Mouse (Mus musculus): ENCODE results near the gene Evc2.

The Evc2 gene

DNA sequence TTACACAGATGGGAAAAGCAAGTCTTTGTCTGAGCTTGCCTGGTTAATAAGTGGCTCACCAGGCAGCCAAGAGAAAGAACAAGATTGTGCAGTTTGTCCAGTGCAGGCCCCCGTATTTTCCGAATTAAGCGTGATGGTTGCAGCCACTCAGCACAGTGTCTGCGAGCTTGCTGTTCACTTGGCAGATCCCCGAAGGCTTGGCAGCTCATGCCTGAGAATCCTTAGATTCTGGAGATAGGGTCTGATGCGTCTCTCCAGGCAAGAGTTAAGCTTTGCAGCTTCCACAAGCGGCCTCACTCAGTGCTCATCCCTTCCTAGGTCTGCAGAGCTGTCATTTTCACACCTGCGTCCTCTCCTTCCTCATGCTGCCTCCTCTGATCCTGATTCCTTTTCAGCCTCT lies 30.5 kb downstream of the Evc2 start:
- no peak for DNase-seq

DNA sequence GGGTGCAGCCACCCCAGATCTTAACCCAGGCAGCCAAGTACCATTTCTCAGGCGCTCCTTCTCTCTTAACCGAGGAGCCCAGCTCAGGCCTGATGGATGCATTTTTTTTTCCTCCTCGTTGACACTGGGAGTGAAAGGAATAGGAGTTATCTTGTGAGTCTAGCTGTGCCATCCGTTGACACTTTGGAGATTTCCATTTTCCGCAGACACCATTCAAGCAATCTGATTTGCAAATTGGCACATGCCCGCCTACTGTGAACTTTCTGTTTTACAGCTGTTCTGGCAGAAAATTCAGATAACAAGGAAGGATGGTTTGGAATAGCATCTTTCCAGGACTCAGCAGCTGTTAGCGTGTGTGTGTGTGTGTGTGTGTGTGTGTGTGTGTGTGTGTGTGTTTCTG lies 39.1 kb downstream of the Evc2 start:
- no peak for DNase-seq

DNA sequence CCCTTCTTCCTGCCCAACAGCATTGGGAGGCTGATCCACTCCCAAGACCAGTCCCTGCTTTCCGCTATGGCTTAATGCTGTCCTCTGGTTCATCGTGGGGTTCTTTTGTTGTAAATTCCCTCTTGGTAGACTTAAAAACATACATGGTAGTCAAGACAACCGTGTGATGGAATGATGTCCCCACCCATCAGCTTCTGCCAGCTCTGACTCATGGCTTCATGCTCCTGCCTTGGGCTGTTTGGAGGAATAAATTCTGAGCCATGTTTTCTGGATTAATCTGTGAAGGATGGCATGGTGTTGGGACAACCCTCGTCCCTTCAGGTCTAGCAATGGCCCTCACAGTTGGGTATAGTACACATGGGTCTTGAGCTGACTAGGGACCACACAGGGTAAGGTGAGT lies 42.3 kb downstream of the Evc2 start:
- no peak for DNase-seq

DNA sequence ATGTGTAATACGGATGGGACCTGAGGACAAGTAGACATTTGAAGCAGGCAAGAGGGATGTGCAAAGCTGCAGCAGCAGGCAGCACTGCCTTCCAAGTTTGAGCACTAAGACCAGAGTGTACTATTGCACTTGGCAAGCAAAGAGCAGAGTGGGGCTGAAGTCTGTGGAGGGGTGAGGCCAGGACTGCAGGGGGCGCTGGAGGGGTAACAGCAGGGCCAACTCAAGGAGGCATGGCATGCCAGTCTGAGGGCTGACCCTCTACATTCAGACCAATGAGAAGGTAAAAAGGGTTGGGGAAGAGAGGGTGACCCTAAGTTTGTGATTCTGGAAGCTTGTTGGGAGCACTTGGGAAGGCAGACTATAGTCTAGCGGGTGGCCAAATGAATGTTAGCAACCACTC lies 45.3 kb downstream of the Evc2 start:
- no peak for DNase-seq

DNA sequence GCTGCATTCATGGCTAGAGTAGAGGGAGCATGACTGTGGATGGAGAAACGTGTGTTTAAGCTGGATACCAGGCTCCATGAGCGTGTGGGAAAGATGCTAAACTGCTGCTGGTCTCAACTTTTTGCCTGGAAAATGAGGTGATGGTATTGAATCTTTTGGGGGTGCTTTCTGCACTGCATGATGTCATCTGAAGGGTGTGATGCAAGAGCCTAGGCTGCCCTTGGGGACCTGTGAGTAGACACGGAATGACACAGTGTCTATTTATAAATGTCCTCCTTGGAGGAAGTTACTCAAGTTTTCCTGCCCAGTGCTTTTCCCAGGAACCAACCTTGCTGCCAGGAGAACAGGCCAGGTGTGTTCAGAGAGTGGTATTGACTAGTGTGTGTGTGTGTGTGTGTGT lies 50.3 kb downstream of the Evc2 start:
- DNase-seq: no peak

DNA sequence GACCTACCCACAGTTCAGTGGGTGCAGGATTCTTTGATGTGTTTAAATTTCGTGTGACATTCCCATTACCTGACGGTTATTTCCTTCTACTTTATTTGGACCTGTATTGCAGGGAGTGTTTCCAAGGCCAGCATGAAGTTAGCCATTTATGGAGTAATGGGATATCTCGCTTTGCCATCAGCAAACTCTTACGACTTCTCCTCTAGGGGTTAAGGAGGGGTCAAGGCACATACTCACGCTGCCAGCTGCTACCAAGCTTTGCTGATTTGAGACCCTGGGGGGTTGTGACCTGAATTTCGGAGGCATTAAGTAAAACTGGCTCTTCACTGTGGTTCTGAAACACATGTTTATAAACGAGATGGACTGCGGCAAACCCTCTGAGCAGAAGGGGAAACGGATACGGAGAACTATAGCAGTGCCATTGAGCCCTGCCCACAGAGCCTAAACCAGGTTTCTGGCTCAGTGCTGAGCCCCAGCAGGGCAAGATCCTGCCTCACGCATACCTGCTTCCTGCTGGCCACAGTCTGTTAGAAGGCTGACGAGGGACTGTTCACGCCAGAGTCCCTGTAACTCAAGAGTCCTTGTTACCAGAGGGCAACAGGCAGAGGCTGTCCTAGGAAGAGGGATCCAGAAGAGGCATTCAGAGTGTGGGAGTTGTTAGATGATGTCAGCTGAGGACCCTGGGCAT lies 51.7 kb downstream of the Evc2 start:
- no peak for DNase-seq

DNA sequence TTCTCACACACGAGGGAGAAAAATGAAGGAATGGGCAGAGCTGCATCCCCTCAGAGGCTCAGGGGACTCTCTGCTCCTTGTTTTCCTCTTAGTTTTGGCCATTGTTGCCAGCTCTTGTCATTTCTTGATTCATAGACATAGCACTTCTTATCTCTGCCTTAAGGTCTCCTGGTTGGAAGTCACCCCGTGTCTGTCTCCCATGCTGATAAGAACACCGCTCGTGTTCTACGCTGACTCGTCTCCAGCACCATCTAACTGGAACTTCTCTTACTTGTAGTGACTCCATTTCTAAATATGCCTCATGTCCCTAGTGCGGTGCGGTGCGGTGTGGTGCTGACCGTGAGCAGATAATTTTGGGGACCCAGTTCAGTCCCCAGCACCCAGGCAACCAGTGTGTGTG lies 52.6 kb downstream of the Evc2 start:
- DNase-seq: no peak

DNA sequence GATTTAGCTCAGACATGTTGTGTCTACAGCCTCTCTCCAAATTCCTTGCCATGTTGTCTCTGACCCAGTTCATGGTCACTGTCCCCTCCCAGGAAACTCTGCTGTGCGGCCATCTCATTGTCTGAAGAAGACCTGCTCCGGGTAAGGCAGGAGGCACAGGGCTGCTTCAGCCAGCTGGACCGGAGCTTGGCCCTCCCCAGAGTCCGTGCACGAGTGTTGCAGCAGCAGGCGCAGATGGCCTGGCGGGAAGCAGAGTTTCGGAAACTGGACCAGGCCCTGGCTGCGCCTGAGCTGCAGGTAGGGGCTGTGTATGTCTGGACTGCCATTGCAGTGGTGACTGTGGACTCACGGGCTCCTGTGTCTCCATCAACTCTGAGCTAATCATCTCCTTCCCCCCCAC lies 53.6 kb downstream of the Evc2 start:
- no peak for DNase-seq

DNA sequence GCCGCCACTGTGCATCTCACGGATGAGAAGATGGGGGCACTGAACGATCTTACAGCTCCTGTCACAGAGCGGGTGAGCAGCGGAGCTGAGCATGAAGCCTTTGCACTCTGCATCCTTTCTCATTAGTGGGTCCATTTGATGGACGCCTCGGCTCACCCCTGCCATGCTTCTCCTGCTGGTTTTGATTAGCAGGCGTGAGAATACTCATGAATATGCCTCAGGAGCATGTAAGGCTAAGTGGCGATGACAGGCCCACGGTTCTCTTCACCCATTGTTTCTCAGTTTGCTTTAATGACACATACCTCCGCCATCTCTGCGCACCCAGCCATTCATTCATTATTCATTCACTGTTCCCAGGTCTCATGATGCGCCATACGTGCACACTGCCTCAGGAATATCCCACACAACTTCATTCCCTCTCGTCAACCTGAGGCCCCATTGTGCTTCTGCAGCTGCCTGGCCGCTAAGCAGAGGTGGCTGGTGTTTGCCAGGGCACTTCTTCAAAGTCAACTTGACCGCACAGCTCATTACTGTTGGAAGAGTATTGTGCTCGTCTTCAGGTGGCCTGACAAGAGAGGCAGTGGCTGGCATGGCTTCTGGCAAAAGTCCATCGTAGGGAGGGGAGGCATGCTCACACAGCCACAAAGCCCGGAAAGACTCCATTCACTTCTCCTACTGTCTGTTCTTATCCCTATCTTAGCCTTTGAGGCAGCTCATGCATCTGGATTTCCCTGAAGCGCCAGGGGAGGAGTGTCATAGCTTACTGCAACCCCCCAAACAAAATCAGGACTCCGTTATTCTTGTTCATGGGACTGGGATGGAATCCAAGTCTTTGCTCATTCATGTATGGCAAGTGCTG lies 57.1 kb downstream of the Evc2 start:
- no peak for DNase-seq

DNA sequence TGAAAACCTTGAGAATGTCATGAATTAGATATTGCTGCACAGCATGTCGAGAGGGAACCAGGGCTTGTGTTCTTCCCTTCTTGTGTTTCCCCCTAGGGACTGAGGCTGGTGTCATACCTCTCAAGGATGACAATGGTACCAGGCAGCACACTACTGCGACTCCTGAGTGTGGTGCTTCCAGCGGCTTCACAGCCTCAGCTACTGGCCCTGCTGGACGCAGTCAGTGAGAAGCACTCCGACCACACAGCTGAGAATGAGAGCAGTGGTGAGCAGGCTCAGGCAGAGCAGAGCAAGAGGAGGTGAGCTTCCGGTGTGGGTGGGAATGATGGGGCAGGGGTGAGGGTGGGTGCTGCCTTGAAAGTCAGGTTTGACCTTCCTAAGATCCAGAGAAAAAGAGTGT lies 80.7 kb downstream of the Evc2 start:
- DNase-seq: no peak

DNA sequence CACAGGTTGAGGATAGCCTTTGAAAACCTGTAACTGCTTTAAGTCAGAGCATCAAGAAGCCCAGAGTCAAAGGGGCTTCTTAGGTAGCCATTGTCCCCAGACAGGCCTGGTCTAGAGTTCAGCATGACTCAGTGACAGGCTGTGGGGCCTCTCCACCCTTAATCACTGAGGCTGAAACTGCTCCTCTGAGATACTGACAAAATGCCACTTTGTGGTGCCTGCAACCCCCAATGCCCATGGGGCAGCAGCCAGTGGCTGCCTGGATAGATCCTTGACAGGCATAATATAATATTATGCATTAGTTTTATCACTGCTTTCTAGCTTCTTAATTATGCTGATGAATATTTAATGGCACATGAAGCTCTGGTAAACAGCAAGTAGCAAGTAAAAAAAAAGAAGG lies 88.9 kb downstream of the Evc2 start:
- no peak for DNase-seq

DNA sequence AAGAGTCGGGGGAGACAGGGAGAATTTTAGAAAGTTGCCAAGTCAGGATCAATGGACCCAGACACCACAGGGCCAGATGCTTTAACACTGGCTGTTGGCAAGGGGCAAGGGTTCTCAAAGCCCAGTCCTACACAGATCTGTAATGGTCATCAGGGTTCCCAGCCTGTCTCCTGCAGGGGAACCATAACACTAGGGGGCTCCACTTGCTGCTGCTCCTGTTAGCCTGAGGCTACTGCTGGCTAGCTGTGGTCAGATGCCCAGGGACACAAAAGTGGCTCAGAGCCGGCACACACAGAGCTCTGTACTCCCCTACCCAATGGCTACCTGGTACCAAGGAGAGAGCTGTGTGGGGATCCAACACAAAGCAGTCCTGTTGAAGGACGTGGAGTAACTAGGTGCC lies 97.1 kb downstream of the Evc2 start:
- DNase-seq: peak in 1 of 2 experiments; percentile 19

DNA sequence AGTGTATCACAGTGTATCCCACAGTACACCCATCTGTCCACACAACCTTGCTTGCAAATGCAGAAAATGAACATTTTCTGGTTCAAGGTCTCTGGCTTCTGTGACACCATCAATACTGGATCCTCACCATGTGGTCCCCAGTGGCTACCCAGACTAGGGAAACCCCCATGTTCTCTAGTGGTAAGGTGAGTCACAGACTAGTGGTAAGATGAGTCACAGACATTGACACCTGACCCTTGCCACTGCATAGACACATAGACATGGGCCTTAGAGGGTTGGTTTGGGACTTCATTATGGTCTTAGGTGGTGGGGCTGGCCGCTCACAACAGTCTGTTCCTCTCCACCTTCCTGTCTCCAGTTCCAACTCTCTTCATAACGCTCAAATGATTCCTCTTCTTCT lies 104.5 kb downstream of the Evc2 start:
- DNase-seq: no peak

DNA sequence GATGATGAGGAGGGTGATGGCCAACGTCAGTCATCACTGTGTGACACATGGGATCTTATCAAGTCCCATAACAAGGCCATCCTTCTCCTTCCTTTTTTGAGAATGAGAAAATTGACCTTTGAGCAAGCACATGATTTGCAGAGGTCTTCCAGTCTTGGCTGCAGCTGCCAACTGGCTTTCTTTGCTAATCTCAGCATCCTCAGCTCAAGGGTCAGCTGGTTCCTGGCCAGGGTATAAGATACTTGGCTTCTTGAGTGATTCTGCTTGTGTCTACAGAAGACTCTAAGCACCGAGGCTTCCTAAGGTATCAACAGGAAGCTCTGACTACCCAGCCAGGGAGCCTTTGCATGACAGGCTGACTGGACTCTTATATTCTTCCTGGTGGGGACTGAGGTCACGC lies 109.2 kb downstream of the Evc2 start:
- DNase-seq: peak; percentile 75 to 81

DNA sequence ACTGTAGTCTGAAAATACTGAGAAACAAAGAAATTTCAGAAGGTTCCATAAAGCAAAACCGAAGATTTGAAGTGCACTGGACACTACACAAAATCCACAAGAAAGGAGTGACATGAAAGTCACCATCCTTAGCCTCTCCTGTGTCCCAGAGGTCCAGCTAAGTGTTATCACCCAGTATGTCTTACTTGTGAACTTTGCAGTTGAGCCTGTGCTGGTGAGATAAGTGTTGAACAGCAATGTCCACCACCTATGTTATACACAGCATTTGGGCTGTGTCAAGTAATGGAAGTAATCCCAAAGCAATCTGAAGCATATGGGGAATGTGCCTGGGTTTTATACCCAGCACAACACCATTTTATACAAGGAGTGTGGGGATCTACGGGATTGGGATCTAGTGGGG lies 118.3 kb downstream of the Evc2 start:
- no peak for DNase-seq

DNA sequence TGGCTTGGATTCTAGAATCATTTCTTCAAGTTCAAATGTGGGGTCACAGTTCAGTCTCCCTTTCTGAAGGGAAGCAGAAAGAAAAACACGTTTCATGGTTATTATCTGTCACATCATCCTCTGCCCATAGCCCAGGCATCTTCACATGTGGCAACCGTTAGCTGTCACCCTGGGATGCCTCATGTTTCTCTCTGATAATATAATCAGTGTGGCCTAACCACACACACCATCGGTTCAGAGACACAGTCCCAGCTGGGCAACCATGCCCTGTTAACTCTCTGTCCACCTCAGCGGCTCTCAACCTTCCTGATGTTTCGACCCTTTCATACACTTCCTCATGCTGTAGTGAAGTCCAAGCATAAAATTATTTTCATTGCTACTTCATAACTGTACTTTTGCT lies 118.9 kb downstream of the Evc2 start:
- no peak for DNase-seq

DNA sequence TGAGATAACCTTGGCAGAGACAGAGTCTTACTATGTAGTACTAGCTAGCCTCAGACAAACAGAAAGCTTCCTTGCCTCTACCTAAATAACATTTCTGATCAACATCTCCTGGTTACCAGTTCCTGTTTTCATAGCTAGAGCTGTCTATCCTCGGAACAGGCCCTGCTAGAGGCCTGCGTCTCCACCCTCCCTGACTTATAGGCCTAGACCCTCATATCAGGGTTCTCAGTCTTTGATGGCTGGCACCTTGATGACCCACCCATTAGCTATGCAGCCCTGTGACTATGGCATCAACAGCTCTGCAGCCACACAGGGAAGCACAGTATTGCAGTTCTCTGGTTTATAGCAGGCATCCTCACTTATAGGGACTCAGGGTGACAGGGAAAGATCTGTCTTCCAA lies 119.5 kb downstream of the Evc2 start:
- no peak for DNase-seq

DNA sequence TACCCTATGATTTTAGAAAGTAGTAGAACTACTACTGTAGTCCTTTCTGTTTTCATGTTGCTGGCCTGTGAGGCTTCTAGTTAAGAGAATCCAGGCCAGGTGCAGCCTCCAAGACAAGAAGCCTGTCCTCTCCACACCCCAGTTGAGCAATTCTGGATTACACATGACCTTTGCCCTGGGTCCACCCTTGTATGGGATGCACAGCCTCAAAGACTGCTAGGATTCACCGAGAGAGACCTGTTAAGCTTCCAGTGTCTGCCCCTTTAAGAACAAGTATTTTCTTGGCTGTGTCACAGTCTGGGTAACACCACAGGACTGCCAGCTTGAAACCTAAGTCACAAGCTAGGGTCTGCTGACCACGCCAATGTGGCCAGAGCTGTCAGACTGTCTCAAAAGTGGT lies 119.9 kb downstream of the Evc2 start:
- no peak for DNase-seq

DNA sequence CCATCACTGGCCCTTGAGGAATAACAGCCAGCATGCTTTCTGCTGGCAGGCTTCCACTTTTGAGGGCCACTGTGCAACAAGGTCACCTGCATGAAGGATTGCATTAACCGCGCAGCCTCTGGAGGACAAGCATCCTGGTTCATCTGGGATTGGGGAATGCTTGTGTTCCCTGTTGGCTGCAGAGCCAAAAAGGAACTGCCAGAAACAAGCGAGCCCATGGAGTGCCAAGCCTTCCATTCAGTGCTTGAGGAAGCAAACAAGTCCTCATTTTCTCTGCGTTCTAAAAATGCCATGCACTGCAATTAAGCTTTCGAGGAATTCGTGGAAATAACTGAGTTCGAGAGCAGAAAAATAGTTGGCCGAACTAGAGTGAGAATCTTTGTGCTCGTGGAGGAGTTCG lies 127.2 kb downstream of the Evc2 start:
- DNase-seq: no peak

DNA sequence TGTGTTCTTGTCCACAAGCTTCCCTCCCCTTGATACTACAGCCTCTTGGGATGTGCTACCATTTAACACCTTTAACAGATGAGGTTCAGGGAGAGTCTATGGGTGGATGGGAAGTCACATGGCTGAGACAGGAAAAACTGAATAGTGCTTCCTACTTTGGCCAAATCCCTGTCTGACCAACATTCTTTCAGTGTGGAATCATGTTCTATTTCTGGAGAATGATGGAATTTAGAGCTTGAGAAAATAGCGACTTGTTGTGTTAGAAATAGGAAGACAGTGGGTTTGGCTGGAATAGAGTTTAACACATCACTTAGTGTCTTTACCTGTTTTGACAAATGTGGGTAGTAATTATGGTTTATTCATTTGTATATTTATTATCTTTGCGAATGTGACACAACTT lies 129.3 kb downstream of the Evc2 start:
- no peak for DNase-seq

DNA sequence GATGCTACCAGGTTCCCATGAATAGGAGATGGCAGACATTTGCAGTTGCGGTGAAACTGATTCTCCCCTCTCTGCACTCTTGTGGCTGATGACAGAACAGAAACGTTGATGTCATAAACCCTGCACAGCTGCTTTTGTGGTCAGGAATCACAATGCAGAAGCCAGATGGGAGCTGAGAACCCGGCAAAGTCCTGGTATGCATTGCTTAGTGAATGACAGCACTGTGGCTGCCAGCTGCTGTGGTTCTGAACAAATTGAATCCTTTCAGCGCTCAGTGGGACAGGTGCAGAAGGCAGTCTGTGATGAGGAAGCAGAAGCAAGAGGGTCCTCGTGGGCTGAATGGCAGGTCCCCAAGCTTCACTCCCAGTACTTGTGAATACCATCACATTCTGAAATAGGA lies 130.7 kb downstream of the Evc2 start:
- no peak for DNase-seq

DNA sequence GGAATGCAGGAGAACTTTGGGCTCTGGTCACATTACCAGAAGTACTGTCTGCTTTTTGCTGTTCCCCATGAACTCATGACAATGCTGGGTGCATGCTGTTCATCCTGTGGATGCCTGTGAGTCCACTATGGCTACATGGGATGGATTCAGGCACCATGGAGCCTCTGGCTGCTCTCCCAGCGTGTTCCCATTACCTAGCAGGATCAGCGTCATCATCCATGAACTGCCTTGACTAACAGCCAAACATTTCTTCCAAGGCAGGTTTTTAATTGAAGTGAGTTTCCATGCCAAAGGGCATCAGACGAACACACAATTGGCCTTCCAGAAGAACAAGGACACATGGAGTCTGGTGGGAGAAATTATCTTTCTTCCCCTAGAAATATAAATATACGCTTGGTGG lies 133.3 kb downstream of the Evc2 start:
- DNase-seq: peak; percentile 48 to 71

DNA sequence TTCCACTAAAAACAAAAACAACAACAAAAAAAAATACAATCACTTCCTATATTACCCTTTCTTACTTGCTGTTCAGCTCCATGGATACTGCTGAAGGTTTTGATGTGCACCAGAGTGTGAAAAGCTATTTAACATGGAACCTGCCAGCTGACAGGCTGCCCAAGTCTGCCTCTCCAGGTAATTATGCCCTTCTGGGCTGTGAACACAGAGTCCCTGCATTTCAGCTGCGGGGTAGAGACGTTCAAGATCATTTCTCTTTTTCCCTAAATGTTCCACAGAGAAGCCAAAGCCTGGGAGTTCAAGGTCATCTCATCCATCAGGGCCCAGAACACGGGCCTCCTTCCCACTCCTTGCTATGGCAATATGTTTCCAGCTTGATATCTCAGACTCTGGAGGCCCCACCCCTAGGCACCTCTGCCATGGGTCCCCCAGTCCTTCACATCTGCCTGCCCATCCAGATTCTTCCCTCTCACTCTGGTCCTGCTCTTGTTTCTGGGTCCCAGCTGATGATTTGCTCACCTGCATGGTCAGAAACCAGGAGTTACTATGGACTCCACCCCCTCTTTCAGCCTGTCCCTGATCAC lies 133.8 kb downstream of the Evc2 start:
- DNase-seq: peak; percentile 47 to 74
